Mouse (Mus musculus): ENCODE results near the gene Arl5c.

Gene Arl5c

GRCm38 (mm10) chr11:97995564-97996288 lies at the start of gene Arl5c:
TSS of gene Arl5c (minus strand) at chr11:97996181.
- DNase-seq, result no peak

DNA sequence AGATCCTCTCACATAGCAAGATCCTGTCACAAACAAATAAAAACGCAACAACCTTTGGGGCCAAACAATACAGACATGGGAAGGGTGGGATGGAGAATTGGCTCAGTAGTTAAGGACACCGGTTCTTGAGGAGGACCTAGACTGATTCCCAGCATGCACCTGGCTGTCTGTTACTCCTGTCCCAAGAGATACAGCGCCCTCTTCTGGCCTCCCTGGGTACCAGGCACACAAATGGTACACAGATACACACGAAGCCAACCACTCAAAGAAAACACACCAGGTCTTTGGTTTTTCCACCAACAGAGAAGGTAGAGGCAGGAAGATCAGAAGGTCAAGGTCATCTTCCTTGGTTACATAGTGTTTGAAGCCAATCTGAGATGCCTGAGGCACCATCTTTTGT lies 49.6 kb upstream of the Arl5c start:
- DNase-seq, result no peak

DNA sequence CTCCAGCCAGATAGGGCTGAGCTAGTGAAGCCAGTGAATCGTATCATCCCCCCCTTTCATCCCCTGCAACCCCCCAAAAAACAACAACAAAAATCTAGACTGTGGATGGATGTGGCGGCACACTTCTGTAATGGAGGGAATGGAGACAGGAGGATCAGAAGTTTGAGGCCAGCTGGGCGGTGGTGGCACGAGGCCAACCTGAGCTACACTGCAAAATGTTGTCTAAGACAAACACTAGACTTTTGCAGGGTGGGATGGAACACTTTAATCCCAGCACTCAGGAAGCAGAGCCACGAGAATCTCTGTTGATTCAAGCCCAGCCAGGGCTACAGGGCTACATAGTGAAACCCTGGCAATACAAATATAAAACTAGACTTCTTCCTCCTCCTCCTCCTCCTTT lies 48.1 kb upstream of the Arl5c start:
- no peak for DNase-seq

- DNase-seq, result no peak
Observed at GRCm38 (mm10) chr11:98042741-98043140, 46.8 kb upstream of the Arl5c start.

DNA sequence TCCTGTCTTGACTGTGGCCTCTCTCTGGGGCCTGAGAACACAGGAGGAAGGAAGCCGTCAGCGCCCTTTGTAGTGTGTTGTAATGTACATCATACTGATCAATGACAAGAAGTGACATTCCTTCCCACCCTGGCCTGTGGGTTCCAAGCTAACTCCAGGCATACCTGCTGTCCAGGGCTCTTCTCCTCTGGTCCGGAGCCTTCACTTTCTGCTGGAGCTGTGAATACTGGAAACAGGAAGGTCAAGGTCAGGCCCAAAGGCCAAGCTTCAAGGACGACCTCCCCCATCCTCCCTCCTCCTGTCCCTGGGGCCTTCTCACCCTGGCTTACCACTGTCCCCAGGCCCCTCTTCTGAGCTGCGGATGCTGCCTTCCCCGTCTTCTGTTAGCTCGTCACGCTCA lies 45.0 kb upstream of the Arl5c start:
- DNase-seq, result no peak

DNA sequence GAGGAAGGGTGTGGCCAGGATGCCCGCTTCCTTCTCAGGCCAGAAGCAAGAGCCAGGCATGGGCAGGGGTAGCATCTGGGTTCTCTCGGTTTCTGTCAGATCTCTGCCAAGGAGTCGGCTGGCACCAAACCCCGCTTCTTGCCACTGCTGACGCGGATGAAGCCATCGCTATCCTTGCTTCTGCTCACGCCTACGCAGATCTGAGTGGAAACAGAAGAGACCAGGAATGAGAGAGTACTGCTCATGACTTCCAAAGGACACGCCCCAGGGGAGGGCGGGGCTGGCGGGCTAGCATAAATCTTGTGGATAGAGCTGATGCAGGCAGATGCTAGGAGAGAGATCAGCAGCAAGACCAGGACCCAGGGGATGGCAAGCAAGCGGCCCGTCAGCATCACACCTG lies 41.9 kb upstream of the Arl5c start:
- DNase-seq, result no peak

- no peak for DNase-seq
Observed at GRCm38 (mm10) chr11:98035977-98036377, 40.0 kb upstream of the Arl5c start.

GRCm38 (mm10) chr11:98034840-98035239 lies 38.9 kb upstream of the Arl5c start:
- DNase-seq, result no peak

DNA sequence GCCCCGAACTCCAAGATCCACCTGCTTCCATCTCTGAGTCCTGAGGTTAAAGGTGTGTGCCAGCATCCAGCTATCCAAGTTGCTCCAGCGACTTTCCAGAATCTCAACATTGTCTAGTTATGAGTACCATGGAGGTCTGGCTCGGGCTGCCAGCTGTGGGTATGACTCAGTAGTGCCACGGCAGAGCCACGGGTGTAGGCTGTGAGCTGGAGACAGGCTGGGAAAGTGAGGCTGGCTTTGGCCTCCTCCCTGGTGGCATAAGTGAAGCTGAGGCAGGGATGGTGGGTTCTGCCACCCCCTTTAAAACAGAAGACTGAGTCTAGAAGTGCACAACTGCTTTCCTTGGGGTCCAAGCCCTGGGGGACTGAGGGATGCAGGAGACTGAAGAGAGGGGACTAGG lies 38.1 kb upstream of the Arl5c start:
- no peak for DNase-seq

- DNase-seq, result peak; percentile 44
Observed at GRCm38 (mm10) chr11:98031443-98031770, 35.4 kb upstream of the Arl5c start.

DNA sequence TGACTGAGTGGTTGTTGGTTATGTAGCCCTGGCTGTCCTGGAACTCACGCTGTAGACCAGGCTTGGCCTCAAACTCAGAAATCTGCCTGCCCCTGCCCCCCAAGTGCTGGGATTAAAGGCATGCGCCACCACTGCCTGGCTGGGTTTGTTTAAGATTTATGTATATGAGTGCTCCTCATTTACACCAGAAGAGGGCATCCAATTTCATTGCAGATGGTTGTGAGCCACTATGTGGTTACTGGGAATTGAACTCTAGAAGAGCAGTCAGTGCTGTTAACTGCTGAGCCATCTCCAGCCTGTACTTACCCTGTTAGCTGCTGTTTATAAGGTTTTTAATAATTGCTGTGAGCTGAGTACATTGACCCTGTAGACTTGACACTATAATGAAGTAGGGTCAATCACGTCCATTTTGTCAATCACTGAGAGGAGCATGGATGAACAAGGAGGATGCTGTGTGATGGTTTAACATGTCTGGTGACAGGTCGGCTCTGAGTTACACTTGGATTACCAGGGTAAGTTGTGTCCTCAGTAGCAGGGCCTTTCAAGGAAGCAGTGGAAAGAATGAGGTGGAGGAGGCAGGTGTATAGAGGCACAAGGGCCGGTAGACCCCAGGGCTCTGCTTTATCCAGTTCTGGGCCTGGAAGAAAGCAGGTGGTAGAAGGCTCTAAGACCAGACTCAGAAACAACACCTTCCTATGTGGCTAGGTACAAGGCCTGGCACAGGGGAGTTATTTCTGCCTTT lies 34.9 kb upstream of the Arl5c start:
- DNase-seq, result no peak

- DNase-seq, result no peak
Observed at GRCm38 (mm10) chr11:98027785-98028184, 31.8 kb upstream of the Arl5c start.

DNA sequence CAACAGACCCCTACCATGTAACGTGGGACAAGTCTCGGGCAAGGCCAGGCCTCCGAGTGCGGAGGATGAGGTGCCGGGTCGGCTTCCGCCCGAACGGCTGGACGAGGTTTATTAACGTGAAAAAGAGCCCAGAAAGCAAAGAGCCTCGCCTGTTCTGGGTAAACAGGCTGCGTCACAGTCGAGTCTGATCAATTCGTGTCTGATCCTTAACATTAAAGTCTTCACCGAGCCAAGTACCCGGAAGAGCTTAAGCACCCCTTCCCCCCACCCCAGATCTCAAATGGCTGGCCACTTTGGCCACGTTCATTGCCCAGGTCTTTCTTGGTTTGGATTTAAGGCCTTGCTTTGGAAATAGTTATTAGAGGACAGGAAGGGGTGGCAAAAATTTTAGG lies 31.3 kb upstream of the Arl5c start:
- DNase-seq, result no peak

DNA sequence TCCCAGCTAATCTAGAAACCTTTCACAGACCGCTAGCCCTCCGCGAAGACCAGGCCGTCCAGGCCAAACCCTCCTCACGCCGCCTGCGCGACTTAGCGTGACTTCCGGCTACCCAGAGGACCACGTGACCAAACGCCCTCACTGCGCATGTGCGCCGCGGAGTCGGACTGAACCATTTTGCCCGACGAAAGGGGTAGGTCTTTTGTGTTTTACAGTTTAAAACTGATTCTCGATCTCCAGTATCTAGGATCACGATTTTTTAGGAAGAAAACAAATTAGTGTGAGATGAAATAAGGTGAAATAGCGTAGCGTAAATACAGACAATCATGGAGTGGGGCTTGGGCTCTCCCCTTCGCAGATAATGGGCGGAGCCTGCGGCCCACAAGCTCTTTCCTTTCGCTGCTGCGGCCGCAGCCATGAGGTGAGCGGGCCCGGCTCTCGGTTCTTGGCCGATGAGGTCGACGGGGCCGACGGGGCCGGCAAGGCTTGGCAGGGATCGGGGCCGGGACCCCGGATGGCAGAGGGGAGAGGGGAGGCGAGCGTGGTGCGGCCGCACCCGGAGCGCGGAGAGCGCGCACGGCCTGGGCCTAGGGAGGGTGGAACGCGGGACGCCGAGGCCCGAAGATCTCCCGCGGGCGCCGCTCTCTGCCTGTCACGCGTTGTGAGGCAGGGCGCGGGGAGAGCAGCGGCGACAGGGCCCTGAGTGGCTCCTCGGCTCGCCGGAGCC lies 30.8 kb upstream of the Arl5c start, which contains the start of gene Rpl19:
Gene Rpl19, plus strand, starts transcription at position 141 of the 727 bp plus-strand sequence.
- DNase-seq, result peak; percentile 88

DNA sequence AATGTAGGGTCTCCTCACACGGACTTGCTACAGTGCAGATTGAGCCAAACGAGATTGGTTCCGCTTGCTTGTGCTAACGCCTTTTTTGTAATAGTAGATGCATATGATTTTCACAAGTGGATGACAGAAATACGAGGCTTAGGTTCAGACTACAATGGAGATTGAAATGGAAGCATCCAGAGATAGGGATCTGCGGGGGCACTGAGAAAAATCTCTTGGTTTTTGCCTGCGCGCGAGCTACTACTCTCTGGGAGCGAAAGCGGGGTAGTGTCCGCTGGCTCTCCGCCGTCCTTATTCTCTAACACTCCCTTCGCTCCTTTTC lies 30.2 kb upstream of the Arl5c start:
- DNase-seq, result no peak

DNA sequence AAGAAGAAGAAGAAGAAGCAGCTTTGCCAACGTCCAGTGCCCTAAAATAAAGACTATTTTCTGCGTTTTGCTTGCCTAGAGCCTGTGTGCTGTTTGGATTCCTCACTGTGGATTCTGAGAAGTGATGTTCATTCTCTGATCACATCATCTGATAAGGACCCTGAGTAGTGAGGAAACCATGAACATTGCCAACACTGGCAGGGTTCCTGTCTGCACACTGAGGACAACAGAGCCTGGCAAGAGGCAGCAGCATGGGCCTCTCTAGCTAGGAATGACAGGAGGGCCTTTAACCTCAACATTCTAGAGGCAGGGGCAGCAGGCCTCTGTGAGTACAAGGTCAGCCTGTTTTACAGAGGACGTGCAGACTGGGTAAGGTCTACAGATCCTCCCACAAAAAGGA lies 28.5 kb upstream of the Arl5c start:
- no peak for DNase-seq

GRCm38 (mm10) chr11:98022555-98023371 lies 26.8 kb upstream of the Arl5c start, which contains the start of gene Cacnb1:
TSS of gene Cacnb1 (minus strand) at chr11:98023034.
- peak; percentile 56 for DNase-seq

DNA sequence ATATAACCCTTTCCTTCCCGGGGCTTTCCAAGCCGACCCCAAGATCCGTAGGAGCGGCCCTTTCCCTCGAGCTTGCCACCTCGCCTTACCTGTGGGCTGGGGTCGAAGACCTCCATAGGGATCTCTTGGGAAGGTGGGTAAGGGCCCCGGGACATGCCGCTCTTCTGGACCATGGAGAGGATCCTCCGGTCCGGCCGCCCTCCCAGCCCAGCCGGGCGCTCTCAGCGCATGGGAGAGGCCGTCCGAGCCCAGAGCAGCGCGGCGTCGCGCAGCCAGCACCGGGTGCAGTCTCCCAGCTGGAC lies 26.2 kb upstream of the Arl5c start:
- DNase-seq, result no peak

- DNase-seq, result no peak
Observed at GRCm38 (mm10) chr11:98021565-98022252, 25.7 kb upstream of the Arl5c start.

- no peak for DNase-seq
Observed at GRCm38 (mm10) chr11:98021118-98021517, 25.1 kb upstream of the Arl5c start.

GRCm38 (mm10) chr11:98020710-98021109 lies 24.7 kb upstream of the Arl5c start:
- no peak for DNase-seq

DNA sequence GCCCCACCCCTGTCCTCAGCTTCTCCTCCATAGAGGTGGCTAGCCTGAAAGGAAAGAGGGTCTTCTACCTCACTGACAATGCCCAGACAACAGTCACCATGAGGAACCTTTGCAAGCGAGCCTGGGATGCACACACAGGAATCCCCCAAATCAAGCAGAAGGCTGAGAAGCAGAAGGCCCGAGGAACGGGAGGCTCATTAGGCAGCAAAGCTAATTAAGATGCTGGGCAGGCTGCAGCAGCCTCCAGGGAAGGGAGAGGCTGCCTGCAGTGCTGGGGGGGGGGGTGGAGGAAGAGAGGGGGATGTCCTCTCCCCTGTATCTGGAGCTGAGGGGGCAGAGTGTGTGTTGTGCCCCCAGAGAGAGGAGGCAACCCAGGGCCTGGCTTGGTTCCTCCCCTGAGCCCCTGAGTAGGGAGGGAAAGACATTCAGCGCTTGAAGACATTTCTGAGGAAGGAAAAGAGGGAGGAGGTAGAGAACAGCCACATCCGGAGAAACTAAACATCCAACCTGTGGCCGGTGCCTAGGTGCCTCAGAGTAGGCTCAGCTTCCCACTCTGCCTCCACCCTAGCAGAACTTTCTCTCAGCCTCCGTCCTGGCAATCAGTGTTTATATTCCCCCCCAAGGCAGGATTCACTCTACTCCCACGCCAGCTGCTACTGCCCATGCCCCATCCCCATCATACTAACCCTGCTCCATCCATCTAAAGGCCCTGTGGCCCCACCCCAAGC lies 24.1 kb upstream of the Arl5c start:
- no peak for DNase-seq

All from kidney, adult 11 months (tissue).